In the genomic region with DNA sequence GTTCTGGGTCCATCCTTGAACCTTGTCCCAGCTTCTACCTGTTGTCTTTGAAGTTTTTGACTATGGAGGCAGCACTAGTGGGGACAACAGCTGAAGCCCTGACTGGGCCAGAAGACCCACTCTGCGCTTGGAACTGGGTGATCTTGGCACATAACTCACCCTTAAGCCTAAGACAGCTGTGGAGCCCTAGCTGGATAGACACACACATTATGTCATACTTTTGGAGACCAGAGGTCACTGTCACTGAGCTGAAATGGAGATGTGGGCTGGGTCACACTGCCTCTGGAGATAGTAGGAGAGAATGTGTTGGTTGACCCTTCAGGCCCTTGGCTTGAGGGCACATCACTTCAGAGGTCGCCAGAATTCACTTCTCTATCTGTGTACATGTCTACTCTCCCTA, we compare ENCODE assay signal across 26 mouse cellular contexts.
A peak's percentile ranks its signal among the peaks of the same experiment; 100 is the strongest.
DNase-seq lines count a peak whose midpoint lies in the region; TF ChIP-seq lines count a peak whose summit lies in the region.
"Had no signal": no experiment of that assay in that cellular context is flagged by ENCODE, and none has a peak within 500 bp of the region (broad histone marks: within the 10 kb centered on the region; RNA-seq: fewer than 3 reads in every experiment).

No protein-coding gene starts in this region.

- DNase-seq in gastrocnemius, adult 2 months = peak; percentile 15
- DNase-seq in gastrocnemius, postnatal 14 days = no peak
- DNase-seq in heart, adult 2 months = peak in 1 of 2 experiments; percentile 34
- DNase-seq in heart, embryonic 10.5 days (ENCODE audit: low spot score) = no peak
- peak; percentile 15 for DNase-seq in lung, postnatal 36 days
- DNase-seq in lung, postnatal 14 days = no peak
- DNase-seq: adrenal gland, postnatal 10 days; adrenal gland, postnatal 36 days; B cell, adult 2 months; cerebellum, adult 8-10 months; cerebellum, postnatal 36 days; embryo, embryonic 11 days; gastrocnemius, postnatal 10 days; kidney, adult 11 months; kidney, adult 8-10 months had no signal

- H3K9ac ChIP-seq in heart, adult 2 months (ENCODE audit: low read depth, low read length) = no peak overlapping the region
- H3K9ac ChIP-seq: embryonic facial prominence, embryonic 13.5 days; forebrain, embryonic 12.5 days; forebrain, embryonic 15.5 days; heart, embryonic 13.5 days; hindbrain, embryonic 13.5 days; intestine, embryonic 15.5 days had no signal

- TF ChIP-seq CTCF in gastrocnemius, adult 2 months (IDR thresholded peaks at IDR 0.05) = no peak
- no peak for TF ChIP-seq CTCF in heart, adult 2 months (IDR thresholded peaks at IDR 0.05)

- H3K27me3 ChIP-seq in heart, adult 2 months (ENCODE audit: control insufficient read depth, insufficient read depth, low read length) = no peaks in the 10 kb centered on the region
- H3K27me3 ChIP-seq in heart, embryonic 10.5 days (ENCODE audit: insufficient read depth, poor library complexity, severe bottlenecking) = peaks cover 24% of the 10 kb centered on the region
- H3K27me3 ChIP-seq: embryonic facial prominence, embryonic 13.5 days; forebrain, embryonic 12.5 days; forebrain, embryonic 15.5 days; heart, embryonic 13.5 days; hindbrain, embryonic 13.5 days; intestine, embryonic 15.5 days; Patski had no signal

- H3K27ac ChIP-seq in gastrocnemius, adult 2 months = peak overlapping the region; percentile 83
- peak overlapping the region; percentile 67 for H3K27ac ChIP-seq in heart, adult 2 months
- no peak overlapping the region for H3K27ac ChIP-seq in heart, embryonic 10.5 days
- H3K27ac ChIP-seq: embryonic facial prominence, embryonic 10.5 days; embryonic facial prominence, embryonic 13.5 days; forebrain, embryonic 12.5 days; forebrain, embryonic 15.5 days; heart, embryonic 13.5 days; hindbrain, embryonic 10.5 days; hindbrain, embryonic 13.5 days; intestine, embryonic 15.5 days had no signal

- TF ChIP-seq EP300 in heart, adult 2 months (IDR thresholded peaks at IDR 0.05; ENCODE audit: insufficient read depth, low read depth, low read length) = no peak

- intact Hi-C loops in gastrocnemius, adult 2 months (cut with DNase I) = loop anchor here (5.0 kb wide), 1 partner anchor 34 kb away; no protein-coding TSS in a partner anchor
- intact Hi-C loops in gastrocnemius, postnatal 14 days (cut with DNase I; ENCODE audit: low total_unique reads) = no loop called here
- intact Hi-C loops in heart, adult 2 months (cut with DNase I) = loop anchor here (5.0 kb wide), 3 partner anchors 39 to 96 kb away; a partner anchor contains a TSS

- no peak for TF ChIP-seq POLR2A in heart, adult 2 months (IDR thresholded peaks at IDR 0.05; ENCODE audit: insufficient read depth, low read depth, low read length)

- no peaks in the 10 kb centered on the region for H3K9me3 ChIP-seq in heart, embryonic 10.5 days
- H3K9me3 ChIP-seq: embryonic facial prominence, embryonic 10.5 days; embryonic facial prominence, embryonic 13.5 days; forebrain, embryonic 12.5 days; forebrain, embryonic 15.5 days; heart, embryonic 13.5 days; hindbrain, embryonic 10.5 days; hindbrain, embryonic 13.5 days; intestine, embryonic 15.5 days had no signal

- H3K4me1 ChIP-seq in heart, adult 2 months (ENCODE audit: control insufficient read depth, insufficient read depth, low read length) = peaks cover 25% of the 10 kb centered on the region
- peaks cover 25% of the 10 kb centered on the region; the same call in 1 of the 2 replicates for H3K4me1 ChIP-seq in heart, embryonic 10.5 days
- H3K4me1 ChIP-seq: forebrain, embryonic 12.5 days; intestine, embryonic 15.5 days had no signal

- H3K4me3 ChIP-seq in gastrocnemius, adult 2 months = no peak overlapping the region
- no peak overlapping the region for H3K4me3 ChIP-seq in heart, adult 2 months
- no peak overlapping the region for H3K4me3 ChIP-seq in heart, embryonic 10.5 days
- H3K4me3 ChIP-seq: embryonic facial prominence, embryonic 10.5 days; embryonic facial prominence, embryonic 13.5 days; erythroblast, embryonic 14.5 days; forebrain, embryonic 12.5 days; forebrain, embryonic 15.5 days; heart, embryonic 13.5 days; hindbrain, embryonic 10.5 days; hindbrain, embryonic 13.5 days; intestine, embryonic 15.5 days had no signal

- no peaks in the 10 kb centered on the region for H3K36me3 ChIP-seq in heart, adult 2 months (ENCODE audit: control insufficient read depth, insufficient read depth, low read length)
- no peaks in the 10 kb centered on the region for H3K36me3 ChIP-seq in heart, embryonic 10.5 days
- H3K36me3 ChIP-seq: embryonic facial prominence, embryonic 10.5 days; embryonic facial prominence, embryonic 13.5 days; forebrain, embryonic 12.5 days; forebrain, embryonic 15.5 days; G1E; heart, embryonic 13.5 days; hindbrain, embryonic 10.5 days; hindbrain, embryonic 13.5 days; intestine, embryonic 15.5 days had no signal

- 39% methylated on average over 2 of the region's 2 CpGs for WGBS in heart, adult 2 months
- 71% methylated on average over 2 of the region's 2 CpGs for WGBS in heart, embryonic 10.5 days

- no peaks in the 10 kb centered on the region for H3K79me2 ChIP-seq in heart, adult 2 months (replicated peaks; ENCODE audit: control insufficient read depth, insufficient read depth, low read length)

Comparison
In these comparisons a context has a peak if more than half of its experiments do, and no peak if none do; other contexts are left out.
1. DNase-seq: peak in gastrocnemius, adult 2 months (single experiment) and lung, postnatal 36 days (single experiment); none in gastrocnemius, postnatal 14 days (single experiment), heart, embryonic 10.5 days (single experiment) and lung, postnatal 14 days (single experiment).